Mouse (Mus musculus) WW6 (cell line): ENCODE results near the gene Sorbs2.

Experiments
- DNase-seq: peaks from one replicate; pipeline ENCODE4 v3.0.0-alpha.2; 2013; ENCODE audit warnings: low read depth, low spot score

Gene Sorbs2

GRCm38 (mm10) chr8:45751512-45752502, 244.2 kb downstream of the Sorbs2 start:
- no peak for DNase-seq

- no peak for DNase-seq
These were observed 247.9 kb downstream of the Sorbs2 start for GRCm38 (mm10) chr8:45755482-45755881.

- no peak for DNase-seq
These were observed 248.4 kb downstream of the Sorbs2 start for GRCm38 (mm10) chr8:45755972-45756371.

GRCm38 (mm10) chr8:45760622-45761021, 253.0 kb downstream of the Sorbs2 start:
- no peak for DNase-seq

GRCm38 (mm10) chr8:45761053-45761452, 253.5 kb downstream of the Sorbs2 start:
- DNase-seq, result no peak

- DNase-seq, result no peak
These were observed 255.5 kb downstream of the Sorbs2 start for GRCm38 (mm10) chr8:45762982-45763689.

- no peak for DNase-seq
These were observed 256.2 kb downstream of the Sorbs2 start for GRCm38 (mm10) chr8:45763690-45764342.

- no peak for DNase-seq
These were observed 258.6 kb downstream of the Sorbs2 start for GRCm38 (mm10) chr8:45766138-45766537.

GRCm38 (mm10) chr8:45774841-45775240, 267.3 kb downstream of the Sorbs2 start:
- DNase-seq, result no peak

- no peak for DNase-seq
These were observed 267.9 kb downstream of the Sorbs2 start for GRCm38 (mm10) chr8:45775481-45775880.

- DNase-seq, result no peak
These were observed 268.8 kb downstream of the Sorbs2 start for GRCm38 (mm10) chr8:45776366-45776765.

GRCm38 (mm10) chr8:45776977-45777376, 269.4 kb downstream of the Sorbs2 start:
- DNase-seq, result no peak

- no peak for DNase-seq
These were observed 273.0 kb downstream of the Sorbs2 start for GRCm38 (mm10) chr8:45780585-45780984.

GRCm38 (mm10) chr8:45788610-45789009, 281.0 kb downstream of the Sorbs2 start:
- no peak for DNase-seq

GRCm38 (mm10) chr8:45794847-45795246, 287.3 kb downstream of the Sorbs2 start:
- no peak for DNase-seq

GRCm38 (mm10) chr8:45796331-45796740, 288.7 kb downstream of the Sorbs2 start:
- DNase-seq, result peak; percentile 55

- no peak for DNase-seq
These were observed 291.9 kb downstream of the Sorbs2 start for GRCm38 (mm10) chr8:45799517-45799916.

- DNase-seq, result no peak
These were observed 301.0 kb downstream of the Sorbs2 start for GRCm38 (mm10) chr8:45808597-45808996.

- peak; percentile 31 for DNase-seq
These were observed 309.3 kb downstream of the Sorbs2 start for GRCm38 (mm10) chr8:45816765-45817426.

GRCm38 (mm10) chr8:45821650-45822049, 314.1 kb downstream of the Sorbs2 start:
- DNase-seq, result no peak

GRCm38 (mm10) chr8:45829985-45830548, 322.5 kb downstream of the Sorbs2 start:
- DNase-seq, result no peak
